Mouse (Mus musculus) spleen, embryonic (tissue): ENCODE measurements at regions not wholly inside any gene's neighbourhood (a gene's known extent, or its start where the extent isn't known, plus 50 kb on each side); places are given as distances from the start of the nearest gene placed in this dataset.

Experiments
- CTCF ChIA-PET: fragments of 350-600 bp; sonication (Branson Sonifier 250); formaldehyde crosslinking; loops from one replicate; lab custom pipeline; 2022; lab: Charles Lee

DNA sequence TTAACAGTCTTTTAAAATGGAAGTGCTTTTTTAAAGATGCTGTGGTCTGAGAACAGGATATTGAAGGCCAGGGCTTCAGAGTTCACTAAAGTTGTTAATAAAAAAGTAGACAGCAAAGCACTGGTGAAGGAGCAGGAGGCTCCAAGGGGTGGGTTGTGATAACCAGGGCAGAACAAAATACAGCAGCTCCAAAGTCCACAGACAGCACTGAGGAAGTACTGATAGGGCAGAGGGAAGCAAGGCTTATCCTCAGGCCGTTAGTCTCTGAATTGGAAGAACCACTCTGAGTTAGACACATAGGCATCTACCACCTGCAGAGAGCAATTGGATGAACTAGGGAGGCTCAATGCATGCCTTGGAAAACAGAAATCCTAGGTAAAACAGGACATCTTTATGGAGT, 62.1 kb downstream of the P2ry1 start:
- CTCF ChIA-PET: no interaction called here

DNA sequence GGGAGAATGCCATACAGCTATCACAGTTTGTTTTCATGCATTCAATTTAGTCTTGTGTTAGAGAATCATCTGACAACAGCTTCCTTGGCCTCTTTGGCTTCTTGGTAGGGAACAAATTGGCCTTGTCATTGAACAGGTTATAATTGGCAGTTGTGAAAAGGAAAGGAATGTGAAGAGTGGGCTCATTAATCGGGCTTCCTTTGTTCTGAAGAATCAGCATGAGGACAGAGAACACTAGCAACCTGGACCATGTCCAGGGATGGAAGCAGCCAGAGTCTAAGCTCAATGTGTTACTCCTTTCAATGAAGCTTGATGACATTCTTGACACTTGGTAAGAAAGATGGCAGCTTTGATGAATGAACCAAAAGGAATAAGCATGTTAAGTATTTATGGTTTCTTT, 64.5 kb downstream of the P2ry1 start:
- CTCF ChIA-PET: no interaction called here

DNA sequence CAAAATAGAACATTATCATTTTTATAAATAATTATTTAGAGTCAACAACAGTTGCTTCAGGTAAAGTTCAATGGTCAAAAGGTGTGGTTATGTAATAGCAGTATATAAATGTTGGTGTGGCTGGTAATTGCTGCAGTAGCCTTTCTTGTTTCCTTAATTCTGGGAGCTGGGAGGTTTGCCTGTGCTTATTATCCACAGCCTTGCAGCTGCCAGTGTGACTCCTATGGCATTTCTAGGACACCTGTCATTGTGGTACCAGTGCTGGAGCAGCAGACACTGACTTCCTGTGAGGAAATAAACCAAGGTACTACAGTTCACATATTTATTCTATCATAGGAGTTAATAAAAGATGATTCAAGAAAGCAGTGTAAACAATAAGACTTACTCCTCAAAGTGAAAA, 65.6 kb downstream of the P2ry1 start:
- CTCF ChIA-PET: no interaction called here

DNA sequence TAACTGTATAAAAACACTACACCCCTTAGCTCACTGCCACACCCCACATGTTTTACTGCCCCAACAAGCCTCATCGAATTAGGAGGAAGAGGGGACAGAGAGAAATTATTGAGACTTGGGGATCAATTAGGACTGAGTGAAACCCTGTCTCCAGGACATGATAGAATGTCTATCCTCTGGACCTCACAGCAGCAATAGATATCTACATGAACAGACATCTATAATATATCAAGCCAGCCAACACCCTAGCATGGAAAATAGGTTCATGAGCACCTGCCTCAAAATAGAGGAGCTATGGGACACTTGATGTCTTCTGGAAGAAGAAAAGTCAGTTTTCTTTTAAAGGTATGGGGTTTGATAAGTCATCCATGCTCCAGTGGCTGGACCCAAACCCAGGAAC, 68.4 kb downstream of the P2ry1 start:
- CTCF ChIA-PET: no interaction called here

DNA sequence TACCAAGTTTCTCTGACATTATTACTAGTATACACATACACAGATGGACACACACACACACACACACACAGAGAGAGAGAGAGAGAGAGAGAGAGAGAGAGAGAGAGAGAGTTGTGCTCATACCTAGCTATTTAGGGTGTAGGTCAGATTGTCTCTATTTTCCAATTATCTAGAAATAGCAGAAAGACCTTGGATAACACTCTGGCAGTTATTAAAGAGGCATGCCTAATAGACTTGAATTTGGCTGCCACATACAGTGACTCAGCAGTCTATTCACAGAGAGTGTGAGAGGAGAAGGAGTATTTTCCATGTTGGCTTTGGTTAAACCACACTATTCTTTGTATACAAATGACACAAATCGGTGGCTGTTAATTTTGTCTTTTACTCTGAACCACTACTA, 69.7 kb downstream of the P2ry1 start:
- CTCF ChIA-PET: no interaction called here

DNA sequence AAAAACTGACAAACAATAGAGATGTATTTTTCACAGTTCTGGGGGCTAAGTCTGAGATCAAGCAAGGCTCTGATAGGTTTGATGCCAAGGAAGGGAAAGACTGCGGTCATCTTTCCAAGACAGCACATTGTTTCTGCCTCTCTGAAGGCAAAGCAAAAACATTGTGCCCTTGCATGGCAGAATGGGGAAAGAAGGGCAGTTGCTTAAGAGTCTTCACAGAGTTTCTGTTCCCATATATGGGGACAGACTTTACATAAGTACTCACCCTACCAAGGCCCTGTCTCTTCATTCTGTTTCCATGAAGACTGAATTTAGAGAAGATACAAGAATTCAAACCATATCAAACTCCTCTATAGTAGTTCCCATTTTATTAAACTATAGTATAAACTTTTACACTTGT, 70.5 kb downstream of the P2ry1 start:
- CTCF ChIA-PET: no interaction called here

DNA sequence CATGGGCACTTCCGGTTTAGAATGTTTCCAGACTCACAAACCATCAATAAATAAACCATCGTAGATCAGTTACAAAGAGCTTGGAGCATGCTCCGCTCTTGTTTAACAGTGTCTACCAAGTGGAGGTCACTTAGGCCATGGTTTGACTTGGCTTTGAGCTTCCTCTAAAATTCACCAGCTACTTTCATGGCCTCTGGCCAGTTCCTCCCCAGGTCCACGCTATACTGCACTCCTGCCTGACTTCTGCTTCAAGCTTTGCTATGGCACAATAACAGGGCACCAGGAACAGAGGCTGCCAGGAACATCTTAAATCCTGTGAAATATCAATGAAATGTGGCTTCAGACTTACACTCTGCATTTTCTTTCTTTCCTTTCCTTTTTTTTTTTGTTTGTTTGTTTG, 71.2 kb downstream of the P2ry1 start:
- CTCF ChIA-PET: no interaction called here

DNA sequence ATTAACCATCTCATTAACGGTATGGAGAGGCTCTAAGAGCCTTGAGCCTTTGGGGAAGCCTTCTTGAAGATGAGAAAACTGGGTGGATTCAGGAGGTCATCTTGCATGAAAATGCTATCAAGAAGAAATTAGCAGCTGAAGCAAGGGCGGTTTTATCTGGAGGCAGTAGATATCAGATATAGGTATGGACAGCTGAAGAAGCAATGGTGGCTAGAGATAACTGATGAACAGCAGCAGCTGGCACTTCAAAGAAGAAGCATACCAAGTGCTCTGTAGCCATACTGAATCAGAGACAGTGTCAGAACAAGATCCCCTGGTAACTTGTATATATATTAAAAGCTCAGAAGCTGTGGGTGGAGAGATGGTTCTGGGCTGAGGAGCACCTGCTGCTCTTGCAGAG, 73.2 kb downstream of the P2ry1 start:
- CTCF ChIA-PET: no interaction called here

DNA sequence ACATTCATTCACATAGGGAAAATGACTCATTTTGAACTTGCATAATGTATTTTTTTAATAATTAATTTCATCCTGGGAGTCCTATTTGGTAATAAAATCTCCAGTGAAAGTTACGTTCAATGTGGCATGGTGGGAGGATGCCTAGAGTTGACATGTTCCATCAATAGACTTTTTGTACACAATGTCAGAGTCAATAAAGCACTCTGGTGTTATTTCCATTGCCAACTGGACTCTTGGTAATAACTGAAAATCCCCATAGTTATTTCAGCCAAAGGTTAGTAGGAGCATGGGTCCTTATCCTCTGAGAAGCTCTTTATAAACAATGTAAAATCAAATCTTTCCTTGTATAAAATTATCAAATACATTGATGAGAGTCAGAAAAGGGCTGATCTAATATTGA, 87.3 kb downstream of the P2ry1 start:
- CTCF ChIA-PET: no interaction called here

DNA sequence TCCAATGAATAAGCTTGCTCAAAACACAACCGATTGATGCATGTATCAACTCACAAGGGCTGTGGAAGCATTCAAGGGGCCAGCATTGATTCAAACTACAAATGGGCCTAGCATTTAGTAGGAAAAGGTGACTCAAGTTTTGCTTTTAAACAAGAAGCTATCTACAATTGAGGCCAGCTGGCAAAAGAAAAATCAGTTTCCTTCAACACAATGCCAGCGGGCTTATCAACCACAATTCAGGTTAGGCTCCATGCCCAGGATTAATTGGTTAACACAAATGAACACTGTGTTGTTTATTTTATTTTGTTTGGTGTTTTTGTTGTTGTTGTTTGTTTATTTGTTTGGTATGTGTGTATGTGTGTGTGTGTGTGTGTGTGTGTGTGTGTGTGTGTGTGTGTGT, 89.4 kb downstream of the P2ry1 start:
- CTCF ChIA-PET: no interaction called here

DNA sequence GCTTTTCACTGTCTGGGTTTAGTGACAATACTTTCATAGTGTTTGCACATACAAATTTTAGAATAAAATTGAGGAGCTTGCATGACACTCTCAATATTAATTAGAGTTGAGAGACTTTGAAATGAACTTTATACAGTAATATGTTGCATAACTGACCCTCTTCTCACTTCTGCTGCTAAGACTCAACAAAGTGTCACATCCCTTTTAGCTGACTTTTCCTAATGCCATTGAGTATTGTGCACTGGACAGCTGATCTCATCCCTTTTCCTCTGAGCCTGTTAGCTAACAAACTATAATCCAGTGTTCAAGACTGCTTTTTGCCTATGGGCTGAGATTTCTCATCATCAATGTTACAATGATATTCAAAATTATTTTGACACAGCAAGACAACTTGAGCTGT, 113.8 kb downstream of the P2ry1 start:
- CTCF ChIA-PET: no interaction called here

DNA sequence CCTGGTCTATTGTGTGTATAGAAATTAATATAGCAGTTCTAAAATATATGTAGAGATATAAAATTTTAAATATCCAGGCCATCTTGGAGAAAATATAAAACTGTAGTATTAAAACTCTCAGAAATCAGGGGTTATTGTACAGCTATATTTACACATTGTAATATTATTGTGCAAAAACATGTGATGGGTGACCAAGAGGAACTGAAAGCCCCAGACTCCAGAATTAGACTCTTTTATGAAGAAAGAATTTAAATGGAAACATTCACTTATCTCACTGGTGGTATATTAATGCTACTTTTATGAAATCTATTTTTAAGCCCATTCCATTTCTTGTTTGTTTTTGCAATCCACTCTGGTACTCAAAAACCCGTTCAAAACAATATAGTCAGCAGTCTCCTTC, 130.5 kb downstream of the P2ry1 start:
- CTCF ChIA-PET: no interaction called here

DNA sequence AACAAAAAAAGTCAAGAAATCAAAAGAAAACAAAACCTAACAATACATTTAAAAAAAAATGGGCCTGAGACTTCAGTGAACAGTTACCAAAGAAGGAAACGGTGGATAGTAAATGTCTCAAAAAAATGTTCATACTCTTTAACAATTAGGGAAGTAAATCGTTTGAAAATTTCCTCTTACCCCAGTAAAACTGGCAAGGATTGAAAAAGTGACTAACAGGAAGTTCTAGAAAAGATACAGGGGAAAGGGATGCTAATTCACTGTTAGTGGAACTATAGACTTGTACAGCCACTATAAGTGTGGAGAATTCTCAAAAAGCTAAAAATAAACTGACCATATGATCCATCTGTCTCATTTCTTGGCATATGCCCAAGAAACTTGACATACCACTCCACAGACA, 151.5 kb downstream of the P2ry1 start:
- CTCF ChIA-PET: no interaction called here

DNA sequence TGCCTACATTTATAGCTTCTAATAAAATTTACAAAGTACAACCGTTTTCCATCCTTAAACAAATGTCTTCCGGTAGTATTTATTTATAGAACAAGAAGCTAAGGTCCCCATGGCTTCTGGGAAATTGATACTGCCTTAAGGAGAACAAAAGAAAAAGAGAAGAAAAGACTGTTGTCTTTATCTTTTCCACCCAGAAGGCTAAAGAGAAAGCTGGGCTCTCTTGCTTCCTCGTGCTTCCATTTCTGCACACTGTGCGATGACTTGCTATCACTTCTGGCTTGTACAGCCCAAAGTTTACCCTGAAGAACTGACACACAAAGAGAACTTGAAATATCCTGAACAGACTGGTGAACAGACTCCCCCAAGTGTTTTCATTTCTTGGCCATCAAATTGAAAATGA, 157.2 kb downstream of the P2ry1 start:
- CTCF ChIA-PET: no interaction called here

DNA sequence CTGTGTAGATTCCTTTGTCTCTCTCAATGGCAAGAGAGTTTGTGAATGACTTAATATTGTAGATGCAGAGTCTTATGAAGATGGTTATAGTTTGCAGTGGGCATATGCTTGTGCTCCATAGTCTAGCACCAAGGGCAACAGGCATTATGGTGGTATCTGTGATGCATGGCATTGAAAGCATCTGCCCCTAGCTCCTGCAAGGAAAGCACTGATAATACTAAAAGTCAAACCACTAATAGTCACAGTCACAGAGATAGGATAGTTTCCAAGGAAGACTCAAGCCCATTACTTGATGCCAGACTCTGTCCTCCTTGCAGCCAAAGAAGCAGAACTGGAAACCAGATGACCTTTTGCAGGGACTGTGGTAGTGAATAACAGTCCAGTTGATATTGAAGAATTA, 158.8 kb downstream of the P2ry1 start:
- CTCF ChIA-PET: no interaction called here

DNA sequence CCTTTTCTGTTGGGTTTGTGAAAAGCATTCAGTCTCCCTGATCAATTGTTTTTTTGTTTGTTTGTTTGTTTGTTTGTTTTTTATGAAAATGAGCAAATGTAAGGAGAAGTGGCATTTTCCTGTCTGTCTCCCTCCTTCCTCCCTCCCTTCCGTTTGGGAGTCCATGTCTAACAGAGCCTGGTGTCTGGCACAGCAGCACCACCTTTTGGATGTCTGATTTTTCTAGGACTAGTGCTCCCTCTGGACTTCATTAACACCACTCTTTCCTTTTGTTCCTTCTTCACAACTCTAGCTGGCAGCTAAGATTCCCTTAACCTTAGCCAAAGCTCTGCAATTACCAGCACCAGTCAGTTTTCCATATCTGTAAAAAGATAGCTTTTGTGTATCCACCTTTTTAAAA, 175.6 kb upstream of the Rap2b start:
- CTCF ChIA-PET: no interaction called here

DNA sequence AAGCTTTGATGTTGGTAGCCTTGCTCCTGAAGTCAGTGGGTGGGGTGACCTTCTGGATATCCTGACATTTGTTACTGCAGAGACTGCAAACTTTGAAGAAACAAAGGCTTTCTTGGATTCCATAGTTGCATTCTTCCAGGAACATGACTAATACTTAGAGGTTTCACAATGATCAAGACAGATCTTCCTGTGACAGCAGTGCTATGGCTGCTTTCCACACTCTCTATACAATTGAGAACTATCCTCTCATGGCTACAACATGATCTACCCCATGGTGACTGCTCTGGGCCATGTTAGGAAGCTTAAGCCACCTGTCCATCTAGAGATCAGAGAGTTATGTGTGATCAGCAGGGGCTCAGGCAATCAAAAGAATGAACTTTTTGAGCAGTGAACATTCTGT, 172.8 kb upstream of the Rap2b start:
- CTCF ChIA-PET: no interaction called here

DNA sequence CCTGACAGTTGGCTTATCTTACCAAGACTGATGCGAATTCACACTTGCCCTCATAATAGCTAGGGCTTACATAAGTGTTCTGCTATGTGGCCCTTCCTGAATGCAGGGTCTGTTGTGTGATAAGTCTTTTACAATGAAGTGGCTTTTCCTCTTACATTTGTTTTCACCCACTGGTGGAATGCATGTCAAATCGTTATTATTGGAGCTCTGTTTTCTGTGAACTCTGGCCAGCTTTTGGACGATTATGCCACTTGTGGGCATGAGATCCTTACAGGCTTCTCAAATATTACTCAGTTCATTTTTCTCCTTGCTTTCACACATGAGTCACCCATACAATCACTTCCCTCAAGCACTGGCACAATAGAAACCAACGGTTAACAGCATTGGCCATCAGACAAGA, 144.9 kb upstream of the Rap2b start:
- CTCF ChIA-PET: no interaction called here

DNA sequence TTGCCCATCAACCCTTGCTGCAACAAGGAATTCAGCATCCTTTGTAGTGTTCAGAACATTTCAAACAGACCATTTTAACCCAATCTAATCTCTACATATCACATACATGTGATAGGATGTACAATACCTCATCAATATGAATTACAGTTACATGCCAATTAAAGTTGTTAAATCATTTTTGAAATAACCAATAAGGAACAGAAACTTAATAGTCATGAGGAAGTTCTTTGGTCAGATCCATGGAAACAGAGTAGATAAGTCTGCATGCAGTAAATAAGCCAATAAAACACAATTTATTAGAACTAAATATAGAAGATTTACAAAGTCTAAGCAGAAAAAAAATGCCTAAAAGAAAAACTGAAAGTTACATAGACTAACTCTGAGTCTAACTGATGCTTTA, 136.9 kb upstream of the Rap2b start:
- CTCF ChIA-PET: no interaction called here

DNA sequence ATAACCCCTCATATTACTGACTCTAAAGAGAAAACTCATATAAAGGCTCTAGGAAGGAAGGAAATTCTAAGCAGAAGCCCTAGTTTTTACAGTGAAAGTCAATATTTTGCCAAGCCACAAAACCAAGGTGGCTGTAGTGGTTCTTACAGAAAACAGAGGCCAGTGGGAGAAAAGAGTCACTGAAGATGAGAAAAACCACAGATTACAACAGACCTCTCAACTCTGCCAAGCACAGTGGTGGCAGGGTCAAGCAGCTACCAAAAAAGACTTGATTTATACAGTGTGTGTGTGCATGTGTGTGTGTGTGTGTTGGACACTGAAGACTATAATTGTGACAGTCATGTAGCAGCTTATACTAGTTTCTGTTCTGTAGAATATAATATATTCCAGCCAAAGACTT, 136.4 kb upstream of the Rap2b start:
- CTCF ChIA-PET: no interaction called here

DNA sequence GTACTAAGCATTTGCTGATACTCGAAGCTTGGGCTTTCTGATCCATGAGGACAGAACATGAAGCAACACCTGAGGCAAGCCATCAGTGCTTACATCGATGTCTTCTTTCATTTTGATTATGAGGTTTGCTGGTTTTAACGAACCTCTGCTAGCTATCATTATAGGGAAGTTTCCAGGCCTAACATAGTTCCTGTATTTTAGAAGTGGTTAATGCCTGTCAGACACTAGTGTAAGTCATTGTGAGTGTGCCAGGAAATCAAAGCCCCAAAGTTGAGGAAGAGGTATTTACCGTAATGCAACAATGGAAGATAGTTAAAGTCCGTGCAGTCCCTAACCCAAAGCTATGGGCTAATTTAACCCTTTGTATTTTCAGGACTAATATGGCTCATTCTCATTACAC, 120.1 kb upstream of the Rap2b start:
- CTCF ChIA-PET: no interaction called here

DNA sequence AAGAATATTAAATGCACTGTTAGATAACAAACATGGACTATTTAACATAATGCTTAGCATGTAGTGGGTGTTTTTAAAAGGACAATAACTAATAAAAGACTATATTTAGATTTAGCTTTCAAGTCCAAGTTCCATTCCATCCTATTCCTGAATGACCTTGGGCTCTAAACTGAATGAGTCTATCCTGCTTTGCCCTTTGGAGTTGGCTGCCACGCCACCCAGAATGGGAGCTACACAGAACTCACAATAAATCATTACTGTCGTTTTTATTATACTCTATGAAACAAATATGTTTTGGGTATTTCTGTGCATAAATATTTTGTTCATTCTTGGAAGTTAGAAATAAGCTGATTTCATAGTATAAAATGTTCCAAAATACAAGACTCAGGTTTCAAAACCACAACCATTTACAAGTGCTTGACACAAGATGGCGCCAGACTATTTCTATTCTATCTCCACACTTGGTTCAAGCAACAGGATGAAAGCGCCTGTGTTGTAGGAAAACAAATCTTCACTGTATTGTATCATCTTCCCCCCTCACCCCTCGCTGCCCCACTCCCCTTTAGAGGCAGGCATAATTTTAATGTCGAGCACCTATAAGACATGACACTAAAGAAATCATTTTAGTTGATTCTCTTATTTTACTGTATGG, 117.4 kb upstream of the Rap2b start:
- CTCF ChIA-PET: no interaction called here

DNA sequence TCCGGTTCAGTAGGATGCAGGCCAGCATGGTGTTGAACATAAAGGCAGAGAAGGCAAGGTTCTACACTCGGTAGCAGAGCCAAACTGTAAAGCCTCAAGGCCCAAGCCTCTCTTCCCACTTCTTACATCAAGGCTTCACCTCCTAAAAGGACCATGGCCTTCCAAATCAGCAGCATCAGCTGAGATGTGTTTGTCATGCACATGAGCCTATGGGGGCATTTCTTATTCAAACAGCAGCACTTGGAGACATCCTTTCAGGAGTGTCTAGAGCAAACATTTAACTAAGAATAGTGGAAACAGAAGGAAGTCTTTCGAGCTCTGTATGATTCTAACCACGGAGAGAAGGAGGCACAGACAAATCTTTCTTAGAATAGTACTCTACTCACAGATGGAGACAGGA, 115.0 kb upstream of the Rap2b start:
- CTCF ChIA-PET: no interaction called here

DNA sequence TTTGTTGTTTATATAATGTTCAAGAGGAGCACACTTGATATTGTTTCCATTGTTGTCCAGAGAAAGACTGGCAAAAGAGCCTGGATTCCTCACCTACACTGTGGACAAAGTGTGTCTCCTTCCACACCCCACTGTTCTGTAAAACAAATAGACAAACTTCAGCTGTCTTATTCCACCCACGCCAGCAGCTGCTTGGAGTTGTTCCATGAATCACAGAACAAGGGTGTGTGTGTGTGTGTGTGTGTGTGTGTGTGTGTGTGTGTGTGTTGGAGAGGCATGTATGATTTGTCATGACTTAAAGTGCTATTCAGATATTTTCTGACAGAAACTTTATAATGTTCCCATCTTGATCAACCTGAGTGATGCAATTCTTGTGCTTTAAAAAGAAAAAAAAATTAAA, 114.1 kb upstream of the Rap2b start:
- CTCF ChIA-PET: interaction anchor here (0.6 kb wide), 1 partner anchor 540 kb away, joined by 3 read pairs; no protein-coding TSS in a partner anchor

DNA sequence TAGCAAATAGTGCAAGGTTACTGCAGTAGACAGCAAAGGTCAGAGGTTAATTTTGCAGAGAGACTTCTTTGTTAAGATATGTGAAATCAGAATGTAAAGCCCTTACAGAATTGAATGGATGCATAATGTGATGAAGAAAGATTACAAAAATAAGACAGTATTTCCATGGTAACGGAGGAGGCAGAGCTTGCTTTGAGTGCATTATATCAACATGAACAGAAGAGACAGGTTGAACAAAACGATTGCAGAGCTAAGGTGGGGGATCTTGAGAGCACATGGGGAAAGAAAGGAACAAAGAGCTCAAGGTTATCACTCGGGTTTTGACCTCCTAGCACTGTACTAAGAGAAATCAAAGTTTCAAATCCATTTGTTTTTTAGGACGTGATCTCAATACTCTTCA, 106.2 kb upstream of the Rap2b start:
- CTCF ChIA-PET: no interaction called here
